Mouse (Mus musculus): Measurements from ENCODE around the gene Echdc1. TPM values are rescaled to one million over a fixed set of nuclear protein-coding genes. Genes with fewer than 3 reads are reported as not detected.
A peak's percentile ranks its signal among the peaks of the same experiment; 100 is the strongest.

Gene Echdc1
- polyA plus RNA-seq (2012; rRNA removed), result 25.6 and 26.2 TPM in 2 replicates

DNA sequence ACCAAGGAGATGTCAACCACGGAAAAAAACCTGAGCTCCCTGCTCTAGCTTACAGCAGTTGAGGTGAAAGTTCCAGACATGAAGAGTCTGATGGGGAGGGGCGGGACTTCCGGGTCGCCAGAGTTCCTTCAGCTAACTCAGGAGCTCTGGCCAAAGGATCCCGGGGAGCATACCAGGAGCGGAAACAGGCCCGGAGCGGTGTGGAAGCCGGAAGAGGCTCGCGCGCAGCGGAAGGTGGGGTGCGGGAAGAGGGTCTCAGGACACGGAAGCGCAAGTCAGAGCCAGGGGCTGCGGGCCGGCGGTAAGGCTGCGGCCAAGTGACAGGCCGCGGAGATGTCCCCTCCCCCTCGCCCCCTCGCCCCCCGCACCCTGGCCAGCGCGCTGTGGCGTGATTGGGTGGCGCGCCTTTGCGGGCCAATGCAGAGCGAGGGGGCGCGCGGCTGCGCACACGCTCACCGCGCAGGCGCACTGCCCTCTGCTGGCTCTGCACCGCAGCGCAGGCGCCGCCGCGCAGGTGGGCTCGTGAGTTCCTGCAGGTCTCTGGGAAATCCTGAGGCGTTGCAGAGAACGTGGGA lies at the start of gene Echdc1:
Gene Echdc1 (plus strand): TSS at position 103 of the 575 bp plus-strand sequence.
- Histone ChIP-seq H3K4me1 (ENCODE audit: control insufficient read depth, insufficient read depth, low read length) (no peaks in the 10 kb centered on the region; the same call in 1 of the 2 replicates), H3K4me3 (ENCODE audit: insufficient read depth, low read length) (peak within 1 kb of the TSS; percentile 80), H3K27ac (ENCODE audit: insufficient read depth, low read length) (peak within 1 kb of the TSS; percentile 70)
- TF ChIP-seq POLR2A (IDR thresholded peaks at IDR 0.05; ENCODE audit: extremely low read depth, insufficient read depth, low read length) (peak; percentile 58; the same call in 1 of the 2 replicates), CTCF (IDR thresholded peaks at IDR 0.05; ENCODE audit: extremely low read depth, insufficient read depth, low read length) (peak; percentile 62)

DNA sequence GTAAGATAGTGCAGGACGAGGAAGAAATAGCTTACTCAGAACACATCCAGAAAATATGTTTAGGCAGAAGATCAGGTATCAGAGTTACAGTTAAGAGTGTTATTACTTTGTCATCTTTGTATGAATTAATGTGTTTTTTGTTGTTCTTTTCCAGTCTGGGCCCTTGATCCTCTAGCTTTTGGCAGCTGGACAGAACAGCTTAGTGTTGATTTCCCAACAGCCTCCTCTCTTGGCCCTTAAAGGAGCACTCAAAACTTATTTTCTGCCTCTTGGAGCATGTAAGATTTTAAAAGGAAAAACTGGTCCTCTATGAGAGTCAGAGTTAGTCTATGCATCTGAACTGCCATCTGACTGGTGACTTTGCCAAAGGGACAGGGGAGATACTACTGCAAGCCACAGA lies 31.2 kb upstream of the Echdc1 start:
- Histone ChIP-seq H3K4me3 (ENCODE audit: insufficient read depth, low read length) (no peak overlapping the region), H3K4me1 (ENCODE audit: control insufficient read depth, insufficient read depth, low read length) (no peaks in the 10 kb centered on the region), H3K27ac (ENCODE audit: insufficient read depth, low read length) (no peak overlapping the region)
- TF ChIP-seq POLR2A (IDR thresholded peaks at IDR 0.05; ENCODE audit: extremely low read depth, insufficient read depth, low read length) (no peak), CTCF (IDR thresholded peaks at IDR 0.05; ENCODE audit: extremely low read depth, insufficient read depth, low read length) (no peak)

DNA sequence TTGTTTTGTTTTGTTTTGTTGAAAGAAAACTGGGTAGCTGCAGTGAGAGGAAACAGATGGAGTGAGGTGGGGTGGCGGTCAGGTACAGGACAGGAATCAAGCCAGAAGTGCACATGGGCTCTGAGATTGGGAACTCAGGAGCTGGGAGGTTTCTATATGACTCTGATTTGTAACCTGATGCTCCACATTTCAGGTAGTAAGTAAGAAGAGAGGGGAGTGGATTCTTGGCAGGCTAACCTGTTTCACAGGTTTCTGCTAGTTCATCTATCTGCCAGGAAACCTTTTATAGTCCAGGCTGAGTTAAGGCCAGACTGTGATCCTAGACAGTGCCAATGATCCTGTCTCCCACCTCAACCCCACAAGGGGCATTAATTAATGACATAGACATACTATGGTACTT lies 27.2 kb upstream of the Echdc1 start:
- no peak overlapping the region for H3K4me3 ChIP-seq (ENCODE audit: insufficient read depth, low read length)
- TF ChIP-seq CTCF (IDR thresholded peaks at IDR 0.05; ENCODE audit: extremely low read depth, insufficient read depth, low read length) (no peak), POLR2A (IDR thresholded peaks at IDR 0.05; ENCODE audit: extremely low read depth, insufficient read depth, low read length) (no peak)
- H3K4me1 ChIP-seq (ENCODE audit: control insufficient read depth, insufficient read depth, low read length), result no peaks in the 10 kb centered on the region
- H3K27ac ChIP-seq (ENCODE audit: insufficient read depth, low read length), result no peak overlapping the region

DNA sequence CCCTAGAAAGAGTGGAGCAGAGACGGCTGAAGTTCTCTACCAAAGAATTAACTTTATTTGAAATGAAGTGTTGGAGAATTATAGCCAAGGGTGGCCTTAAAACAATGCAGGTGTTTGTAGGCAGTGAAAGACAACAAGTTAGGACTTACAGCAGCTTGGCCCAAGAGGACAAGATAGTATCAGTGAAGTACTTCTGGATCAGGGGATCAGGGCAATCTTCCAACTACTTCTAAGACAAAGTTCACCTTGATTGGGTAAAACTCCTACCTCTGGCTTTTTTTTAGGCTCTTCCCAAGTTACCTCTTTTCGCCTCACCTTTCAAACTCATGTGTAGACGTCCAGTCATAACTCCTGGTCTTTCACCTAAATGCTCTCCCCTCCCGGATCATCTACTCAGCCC lies 10.7 kb upstream of the Echdc1 start:
- TF ChIP-seq CTCF (IDR thresholded peaks at IDR 0.05; ENCODE audit: extremely low read depth, insufficient read depth, low read length) (no peak), POLR2A (IDR thresholded peaks at IDR 0.05; ENCODE audit: extremely low read depth, insufficient read depth, low read length) (no peak)
- H3K4me1 ChIP-seq (ENCODE audit: control insufficient read depth, insufficient read depth, low read length), result no peaks in the 10 kb centered on the region
- no peak overlapping the region for H3K4me3 ChIP-seq (ENCODE audit: insufficient read depth, low read length)
- no peak overlapping the region for H3K27ac ChIP-seq (ENCODE audit: insufficient read depth, low read length)

DNA sequence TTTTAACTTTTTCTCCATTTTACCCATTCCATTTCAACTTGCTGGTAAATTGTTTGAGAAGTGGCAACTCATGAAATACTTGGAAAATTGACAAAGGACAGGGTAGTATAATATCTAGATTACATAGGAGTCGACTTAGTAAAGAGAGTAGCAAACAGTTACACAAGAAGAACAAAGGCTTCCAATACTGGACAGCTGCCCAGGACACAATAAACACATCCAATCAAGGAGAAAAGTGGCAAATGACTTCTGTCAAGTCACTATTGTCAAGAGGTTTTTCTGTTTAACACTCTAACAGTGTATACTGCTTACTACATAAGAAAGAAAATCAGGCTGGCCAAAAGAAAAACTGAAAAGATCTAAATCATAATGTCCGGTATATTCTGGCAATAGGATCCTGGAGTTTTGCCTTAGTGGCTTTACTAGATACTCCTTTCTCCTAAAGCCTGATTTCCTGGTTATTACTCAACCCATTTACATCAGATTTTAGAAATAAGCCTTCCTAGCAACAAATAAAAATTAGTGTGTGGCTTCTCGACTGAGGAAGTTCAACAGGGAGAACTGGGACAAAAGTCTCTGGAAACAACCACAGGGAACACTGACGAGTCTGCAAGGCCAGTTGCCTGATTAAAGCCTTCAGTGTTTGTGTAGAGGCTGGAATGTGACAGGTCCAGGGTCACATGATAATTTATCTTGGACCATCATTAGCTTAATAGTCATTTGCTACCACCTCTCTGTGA lies 1.3 kb upstream of the Echdc1 start:
- Histone ChIP-seq H3K4me3 (ENCODE audit: insufficient read depth, low read length) (no peak overlapping the region), H3K4me1 (ENCODE audit: control insufficient read depth, insufficient read depth, low read length) (no peaks in the 10 kb centered on the region; the same call in 1 of the 2 replicates), H3K27ac (ENCODE audit: insufficient read depth, low read length) (no peak overlapping the region)
- no peak for TF ChIP-seq CTCF (IDR thresholded peaks at IDR 0.05; ENCODE audit: extremely low read depth, insufficient read depth, low read length)
- no peak for TF ChIP-seq POLR2A (IDR thresholded peaks at IDR 0.05; ENCODE audit: extremely low read depth, insufficient read depth, low read length)

DNA sequence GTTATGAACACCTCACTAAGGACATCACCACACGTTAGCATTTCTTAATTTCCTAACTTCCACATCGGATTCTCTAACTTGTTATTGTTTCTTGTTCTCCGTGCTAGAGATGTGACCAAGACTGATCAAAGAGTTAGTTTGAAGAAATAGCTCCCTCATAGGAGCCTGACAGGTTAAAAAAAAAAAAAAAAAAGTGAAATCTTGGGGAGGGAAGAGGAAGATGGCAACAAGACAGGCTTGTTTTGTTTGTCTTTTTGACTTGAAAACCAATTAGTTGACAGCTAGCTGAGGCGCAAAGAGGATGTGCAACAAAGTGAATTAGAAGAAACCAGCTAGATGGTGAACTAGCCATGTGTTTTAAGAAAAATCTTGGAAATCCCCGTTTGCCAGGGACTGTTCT lies 939 bp downstream of the Echdc1 start:
- H3K4me1 ChIP-seq (ENCODE audit: control insufficient read depth, insufficient read depth, low read length), result no peaks in the 10 kb centered on the region; the same call in 1 of the 2 replicates
- peak overlapping the region; percentile 80; the same call in 1 of the 2 replicates for H3K4me3 ChIP-seq (ENCODE audit: insufficient read depth, low read length)
- no peak for TF ChIP-seq POLR2A (IDR thresholded peaks at IDR 0.05; ENCODE audit: extremely low read depth, insufficient read depth, low read length)
- no peak for TF ChIP-seq CTCF (IDR thresholded peaks at IDR 0.05; ENCODE audit: extremely low read depth, insufficient read depth, low read length)
- no peak overlapping the region for H3K27ac ChIP-seq (ENCODE audit: insufficient read depth, low read length)

DNA sequence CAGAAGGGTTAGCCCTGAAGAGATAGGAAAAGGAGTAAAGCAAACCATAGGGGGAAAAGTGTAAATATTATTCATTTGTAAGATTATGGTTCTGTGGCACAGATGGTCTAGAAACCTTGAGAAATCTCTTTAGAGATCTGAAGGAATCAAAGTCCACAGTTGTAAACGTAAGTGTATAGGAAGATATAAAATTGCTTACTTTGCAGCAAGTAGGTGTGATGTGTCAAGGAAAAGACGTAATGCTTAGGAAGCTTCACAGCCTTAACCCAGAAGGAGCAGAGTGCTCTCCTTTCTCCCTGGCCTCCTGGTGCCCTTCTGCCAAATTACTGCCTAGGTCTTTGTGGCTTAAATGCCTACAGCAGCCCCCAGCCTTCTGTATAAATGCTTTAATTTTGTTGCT lies 11.9 kb downstream of the Echdc1 start:
- no peaks in the 10 kb centered on the region for H3K4me1 ChIP-seq (ENCODE audit: control insufficient read depth, insufficient read depth, low read length)
- no peak for TF ChIP-seq POLR2A (IDR thresholded peaks at IDR 0.05; ENCODE audit: extremely low read depth, insufficient read depth, low read length)
- TF ChIP-seq CTCF (IDR thresholded peaks at IDR 0.05; ENCODE audit: extremely low read depth, insufficient read depth, low read length), result no peak
- no peak overlapping the region for H3K27ac ChIP-seq (ENCODE audit: insufficient read depth, low read length)
- no peak overlapping the region for H3K4me3 ChIP-seq (ENCODE audit: insufficient read depth, low read length)

DNA sequence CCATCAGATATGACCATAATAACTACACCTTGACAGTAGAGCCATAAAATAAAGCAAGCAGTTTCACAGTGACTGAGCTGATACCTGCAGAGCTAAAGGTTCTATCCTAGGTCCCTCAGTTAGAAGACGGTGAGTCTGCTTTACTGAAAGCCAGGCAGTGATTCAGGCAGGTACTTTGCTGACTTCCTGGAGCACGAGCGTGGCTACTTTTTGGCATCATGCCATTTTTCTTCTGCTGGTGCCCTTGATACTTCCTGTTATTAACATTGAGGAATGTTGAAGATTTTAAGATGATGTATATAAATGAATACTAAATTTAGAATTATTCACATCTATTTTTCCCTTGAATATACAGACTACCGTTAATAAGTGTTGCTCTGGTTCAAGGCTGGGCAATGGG lies 20.9 kb downstream of the Echdc1 start:
- Histone ChIP-seq H3K4me1 (ENCODE audit: control insufficient read depth, insufficient read depth, low read length) (no peaks in the 10 kb centered on the region), H3K4me3 (ENCODE audit: insufficient read depth, low read length) (no peak overlapping the region), H3K27ac (ENCODE audit: insufficient read depth, low read length) (no peak overlapping the region)
- no peak for TF ChIP-seq CTCF (IDR thresholded peaks at IDR 0.05; ENCODE audit: extremely low read depth, insufficient read depth, low read length)

DNA sequence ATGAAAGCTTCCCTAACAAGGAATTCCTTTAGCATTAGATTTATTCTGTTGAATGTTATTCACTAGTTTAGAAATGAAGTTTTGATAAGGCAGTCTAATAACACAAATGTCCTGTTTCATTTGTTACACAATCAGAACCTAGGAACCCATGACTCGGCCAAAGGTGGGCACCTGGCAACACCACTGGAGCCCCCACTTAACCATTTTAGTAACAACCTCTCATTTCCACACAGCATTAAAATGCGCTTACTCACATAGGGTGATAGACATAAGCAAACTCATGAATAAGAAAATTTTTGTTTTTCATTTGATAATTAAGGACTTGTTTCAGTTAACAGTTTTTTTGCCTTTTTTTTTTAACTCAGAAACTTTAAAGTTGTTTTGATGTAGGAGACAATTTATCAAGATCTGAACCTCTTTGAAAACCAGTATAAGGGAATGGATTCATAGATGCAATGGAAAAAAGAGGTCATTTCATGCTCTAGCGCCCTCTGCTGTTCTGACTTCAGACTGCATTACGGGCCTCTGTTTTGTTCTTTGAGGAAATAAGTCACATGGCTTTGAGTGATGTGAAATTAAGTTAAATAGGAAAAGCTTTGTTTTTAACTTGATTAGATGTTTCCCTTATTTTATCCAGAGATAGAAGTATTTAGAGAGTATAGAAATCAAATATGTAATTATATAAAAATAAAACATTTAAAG lies 25.5 kb downstream of the Echdc1 start:
- TF ChIP-seq POLR2A (IDR thresholded peaks at IDR 0.05; ENCODE audit: extremely low read depth, insufficient read depth, low read length) (no peak), CTCF (IDR thresholded peaks at IDR 0.05; ENCODE audit: extremely low read depth, insufficient read depth, low read length) (peak; percentile 54; the same call in 1 of the 2 replicates)
- Histone ChIP-seq H3K4me1 (ENCODE audit: control insufficient read depth, insufficient read depth, low read length) (no peaks in the 10 kb centered on the region), H3K27ac (ENCODE audit: insufficient read depth, low read length) (no peak overlapping the region), H3K4me3 (ENCODE audit: insufficient read depth, low read length) (no peak overlapping the region)

Data from cortical plate, adult 2 months (tissue).